Mouse (Mus musculus): ENCODE data around the gene Serpinb6b. TPM values are rescaled to one million over a fixed set of nuclear protein-coding genes. Genes with fewer than 3 reads are reported as not detected.
"Not testable (repeated sequence)": the region's sequence is repeated elsewhere in the genome, so short reads cannot be mapped to it uniquely, and the experiment has no call there.

Gene Serpinb6b
- polyA plus RNA-seq, 1 experiment from 2014 or later: 253 TPM

DNA sequence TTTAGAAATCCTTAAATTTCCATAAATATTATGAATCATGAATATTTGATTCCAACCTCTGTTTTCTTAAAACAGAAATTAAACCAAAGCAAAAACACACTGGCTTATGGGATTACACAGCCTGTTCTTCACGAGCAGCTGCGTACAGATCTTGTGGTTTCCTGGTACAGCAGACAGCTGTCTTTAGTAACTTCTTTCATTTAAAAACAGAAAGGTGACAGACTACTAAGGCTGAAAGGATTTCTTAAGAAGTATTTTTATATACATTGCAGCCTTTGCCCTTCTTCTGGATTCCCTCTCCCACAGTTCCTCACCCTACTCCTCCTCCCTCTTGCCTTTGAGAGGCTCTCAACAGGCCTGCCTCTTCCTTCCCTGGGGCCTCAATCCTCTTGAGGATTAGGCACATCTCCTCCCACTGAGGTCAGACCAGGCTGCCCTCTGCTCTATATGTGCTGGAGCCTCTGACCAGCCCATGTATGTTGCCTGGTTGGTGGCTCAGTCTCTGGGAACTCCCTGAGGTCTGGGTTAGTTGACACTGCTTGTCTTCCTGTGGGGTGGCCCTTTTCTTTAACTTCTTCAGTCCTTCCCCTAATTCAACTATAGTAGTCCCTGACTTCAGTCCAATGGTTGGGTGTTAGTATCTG lies 35.8 kb upstream of the Serpinb6b start:
- peak overlapping the region; percentile 62 for H3K27ac ChIP-seq (ENCODE audit: low read length)
- H3K36me3 ChIP-seq (ENCODE audit: insufficient read depth, low read length): no peaks in the 10 kb centered on the region
- H3K4me2 ChIP-seq (replicated peaks; ENCODE audit: low read depth, low read length): no peak overlapping the region
- no peak for TF ChIP-seq EP300 (IDR thresholded peaks at IDR 0.05)
- TF ChIP-seq CTCF (IDR thresholded peaks at IDR 0.05): no peak
- H3K4me3 ChIP-seq (ENCODE audit: low read depth, low read length): no peak overlapping the region
- ATAC-seq (peak; percentile 56), DNase-seq (ENCODE audit: low spot score) (peak; percentile 75)
- no peak overlapping the region for H3K9ac ChIP-seq (replicated peaks; ENCODE audit: low read depth)
- WGBS: 52% methylated on average over 2 of the region's 2 CpGs
- no peaks in the 10 kb centered on the region for H3K27me3 ChIP-seq (replicated peaks; ENCODE audit: insufficient read depth, low read length)
- H3K4me1 ChIP-seq (ENCODE audit: insufficient read depth, low read depth, low read length): peaks cover 9% of the 10 kb centered on the region; the same call in 1 of the 2 replicates
- no peaks in the 10 kb centered on the region for H3K9me3 ChIP-seq (ENCODE audit: low read length)

DNA sequence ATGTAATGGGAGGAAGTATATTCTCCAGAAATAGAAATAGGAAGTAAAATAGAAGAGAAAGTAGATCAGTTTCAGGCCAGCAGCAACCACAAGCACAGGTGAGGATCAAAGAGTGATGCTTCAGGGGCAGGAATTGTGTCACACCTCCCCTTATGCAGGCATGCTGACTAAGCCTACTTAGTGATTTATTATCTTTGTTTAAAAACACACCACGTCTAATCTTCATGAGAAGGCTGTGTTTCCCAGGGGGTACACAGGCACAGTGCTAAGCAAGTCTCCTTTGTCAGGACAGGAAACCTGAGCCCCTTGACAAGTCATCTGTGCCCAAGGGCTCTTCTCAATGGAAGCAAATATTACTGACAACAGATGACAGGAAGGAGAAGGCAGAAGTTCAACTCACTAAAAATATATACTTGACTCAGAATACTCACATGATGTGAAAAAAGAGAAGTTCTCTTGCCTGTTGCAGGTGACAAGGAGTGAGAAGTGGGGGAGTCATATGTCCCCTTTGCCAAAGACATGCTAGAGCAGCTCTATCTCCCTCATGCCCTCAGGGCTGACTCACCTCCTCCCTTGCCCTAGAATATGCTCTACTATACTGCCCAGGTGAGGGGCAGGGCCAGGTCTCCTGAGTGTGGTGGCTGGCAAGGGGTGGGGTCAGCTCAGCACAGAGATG lies 30.2 kb upstream of the Serpinb6b start:
- Histone ChIP-seq H3K36me3 (ENCODE audit: insufficient read depth, low read length) (no peaks in the 10 kb centered on the region), H3K4me2 (replicated peaks; ENCODE audit: low read depth, low read length) (no peak overlapping the region), H3K27me3 (replicated peaks; ENCODE audit: insufficient read depth, low read length) (no peaks in the 10 kb centered on the region), H3K9me3 (ENCODE audit: low read length) (no peaks in the 10 kb centered on the region), H3K4me3 (ENCODE audit: low read depth, low read length) (no peak overlapping the region), H3K4me1 (ENCODE audit: insufficient read depth, low read depth, low read length) (peaks cover under 1% of the 10 kb centered on the region; the same call in 1 of the 2 replicates), H3K9ac (replicated peaks; ENCODE audit: low read depth) (no peak overlapping the region), H3K27ac (ENCODE audit: low read length) (no peak overlapping the region)
- TF ChIP-seq EP300 (IDR thresholded peaks at IDR 0.05) (no peak), CTCF (IDR thresholded peaks at IDR 0.05) (no peak)
- 12% methylated on average over 1 of the region's 1 CpGs for WGBS
- DNase-seq (ENCODE audit: low spot score): no peak
- no peak for ATAC-seq

DNA sequence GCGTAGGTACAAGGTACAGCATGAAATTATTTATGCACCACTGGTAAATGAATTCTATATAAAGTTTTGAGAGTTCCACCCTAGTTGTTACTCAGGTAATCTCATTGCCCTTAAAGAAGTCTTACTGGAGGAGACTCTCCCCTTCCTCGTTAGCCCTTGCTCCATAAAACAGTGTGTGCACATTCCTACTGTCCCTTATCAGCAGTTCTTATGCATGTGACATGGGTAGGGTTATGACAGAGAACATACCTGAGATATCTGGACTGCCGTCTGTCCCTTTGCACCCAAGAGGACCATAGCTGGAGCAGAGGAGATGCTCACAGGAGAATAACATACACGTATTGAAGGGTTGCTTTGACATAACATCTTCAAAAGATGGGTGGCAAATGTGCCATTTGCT lies 26.7 kb upstream of the Serpinb6b start:
- DNase-seq (ENCODE audit: low spot score) (peak; percentile 26), ATAC-seq (peak; percentile 89)
- H3K4me3 ChIP-seq (ENCODE audit: low read depth, low read length); H3K27ac ChIP-seq (ENCODE audit: low read length); H3K9me3 ChIP-seq (ENCODE audit: low read length); H3K36me3 ChIP-seq (ENCODE audit: insufficient read depth, low read length); H3K4me1 ChIP-seq (ENCODE audit: insufficient read depth, low read depth, low read length); H3K9ac ChIP-seq (replicated peaks; ENCODE audit: low read depth); H3K4me2 ChIP-seq (replicated peaks; ENCODE audit: low read depth, low read length); H3K27me3 ChIP-seq (replicated peaks; ENCODE audit: insufficient read depth, low read length): not testable (repeated sequence)
- TF ChIP-seq EP300 (IDR thresholded peaks at IDR 0.05): peak; percentile 99
- WGBS: 50% methylated on average over 4 of the region's 4 CpGs

DNA sequence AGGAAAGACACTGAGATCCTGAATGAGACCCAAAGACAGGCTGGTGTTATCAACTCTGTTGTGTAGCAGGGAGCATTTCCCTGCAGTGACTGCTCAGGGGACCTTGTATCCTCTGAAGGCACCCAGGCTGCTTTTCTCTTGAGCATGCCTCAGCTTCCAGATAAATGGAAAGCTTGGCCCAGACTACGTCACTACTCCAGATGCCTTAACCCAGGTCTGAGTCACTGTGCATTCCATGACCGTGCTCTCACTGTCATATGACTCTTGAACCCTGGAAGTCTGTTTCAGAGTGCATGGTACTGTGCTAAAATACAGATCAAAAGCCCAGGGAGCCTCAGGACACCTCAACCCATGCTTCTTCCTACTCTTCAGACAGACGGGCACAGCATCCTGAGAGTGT lies 25.8 kb upstream of the Serpinb6b start:
- whole genome bisulfite sequencing: 49% methylated on average over 3 of the region's 3 CpGs
- not testable (repeated sequence) for H3K27me3 ChIP-seq (replicated peaks; ENCODE audit: insufficient read depth, low read length); H3K9ac ChIP-seq (replicated peaks; ENCODE audit: low read depth); H3K9me3 ChIP-seq (ENCODE audit: low read length); H3K4me2 ChIP-seq (replicated peaks; ENCODE audit: low read depth, low read length); H3K36me3 ChIP-seq (ENCODE audit: insufficient read depth, low read length); H3K4me3 ChIP-seq (ENCODE audit: low read depth, low read length); H3K4me1 ChIP-seq (ENCODE audit: insufficient read depth, low read depth, low read length)
- TF ChIP-seq EP300 (IDR thresholded peaks at IDR 0.05): peak; percentile 84
- H3K27ac ChIP-seq (ENCODE audit: low read length): peak overlapping the region; percentile 54; the same call in 1 of the 2 replicates
- ATAC-seq (peak; percentile 86), DNase-seq (ENCODE audit: low spot score) (peak; percentile 55)

DNA sequence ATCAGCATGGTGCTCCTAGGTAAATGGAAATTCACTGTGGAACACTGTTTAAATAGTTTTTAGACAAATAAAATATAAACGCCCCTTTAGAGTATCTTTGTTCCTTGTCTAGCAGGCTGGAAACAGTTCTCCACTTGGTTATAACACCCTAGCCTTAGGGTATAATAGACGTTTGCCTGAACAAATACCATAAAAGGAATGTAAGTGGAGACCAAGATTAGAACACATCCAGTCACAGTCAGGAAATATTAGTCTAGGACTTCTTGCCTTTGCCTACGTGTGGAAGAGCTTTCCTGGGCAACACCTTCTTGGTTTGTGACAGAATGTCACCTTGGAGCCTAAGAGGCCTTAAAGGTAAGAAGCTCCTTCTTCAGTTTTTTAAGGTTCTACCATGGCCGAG lies 8.5 kb upstream of the Serpinb6b start:
- H3K4me3 ChIP-seq (ENCODE audit: low read depth, low read length): no peak overlapping the region
- no peaks in the 10 kb centered on the region for H3K36me3 ChIP-seq (ENCODE audit: insufficient read depth, low read length)
- H3K4me1 ChIP-seq (ENCODE audit: insufficient read depth, low read depth, low read length): no peaks in the 10 kb centered on the region
- no peak overlapping the region for H3K4me2 ChIP-seq (replicated peaks; ENCODE audit: low read depth, low read length)
- 37% methylated on average over 4 of the region's 4 CpGs for WGBS
- DNase-seq (ENCODE audit: low spot score) (peak; percentile 30), ATAC-seq (peak; percentile 75)
- no peaks in the 10 kb centered on the region for H3K27me3 ChIP-seq (replicated peaks; ENCODE audit: insufficient read depth, low read length)
- peak overlapping the region; percentile 58 for H3K27ac ChIP-seq (ENCODE audit: low read length)
- TF ChIP-seq EP300 (IDR thresholded peaks at IDR 0.05) (peak; percentile 76; the same call in 1 of the 2 replicates), CTCF (IDR thresholded peaks at IDR 0.05) (no peak)
- no peaks in the 10 kb centered on the region for H3K9me3 ChIP-seq (ENCODE audit: low read length)
- no peak overlapping the region for H3K9ac ChIP-seq (replicated peaks; ENCODE audit: low read depth)

DNA sequence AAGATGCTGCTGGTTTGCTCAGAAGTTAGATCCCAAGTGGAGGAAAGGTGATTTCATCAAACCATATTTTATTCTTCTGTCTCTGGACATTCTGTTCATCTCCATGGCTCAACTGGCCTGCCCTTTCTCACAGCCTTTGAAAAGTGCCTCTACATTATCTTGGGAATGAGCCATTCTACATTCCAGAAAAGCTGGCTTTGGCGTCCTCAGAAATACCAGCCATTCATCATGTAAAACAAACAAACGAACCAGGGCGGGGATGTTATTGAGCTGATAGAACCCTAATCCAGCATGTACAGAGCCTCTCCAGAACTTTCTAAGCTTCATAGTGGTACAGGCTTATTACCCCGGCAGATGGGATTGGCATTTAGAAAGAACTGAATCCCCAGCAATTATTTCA lies 7.1 kb upstream of the Serpinb6b start:
- H3K27ac ChIP-seq (ENCODE audit: low read length): peak overlapping the region; percentile 68
- no peak overlapping the region for H3K4me3 ChIP-seq (ENCODE audit: low read depth, low read length)
- H3K9ac ChIP-seq (replicated peaks; ENCODE audit: low read depth): no peak overlapping the region
- H3K27me3 ChIP-seq (replicated peaks; ENCODE audit: insufficient read depth, low read length): no peaks in the 10 kb centered on the region
- TF ChIP-seq EP300 (IDR thresholded peaks at IDR 0.05) (peak; percentile 100), CTCF (IDR thresholded peaks at IDR 0.05) (no peak)
- no peaks in the 10 kb centered on the region for H3K4me1 ChIP-seq (ENCODE audit: insufficient read depth, low read depth, low read length)
- ATAC-seq: peak; percentile 80
- DNase-seq (ENCODE audit: low spot score): peak; percentile 72
- 28% methylated on average over 4 of the region's 4 CpGs for WGBS
- H3K4me2 ChIP-seq (replicated peaks; ENCODE audit: low read depth, low read length): no peak overlapping the region
- no peaks in the 10 kb centered on the region for H3K36me3 ChIP-seq (ENCODE audit: insufficient read depth, low read length)
- no peaks in the 10 kb centered on the region for H3K9me3 ChIP-seq (ENCODE audit: low read length)

DNA sequence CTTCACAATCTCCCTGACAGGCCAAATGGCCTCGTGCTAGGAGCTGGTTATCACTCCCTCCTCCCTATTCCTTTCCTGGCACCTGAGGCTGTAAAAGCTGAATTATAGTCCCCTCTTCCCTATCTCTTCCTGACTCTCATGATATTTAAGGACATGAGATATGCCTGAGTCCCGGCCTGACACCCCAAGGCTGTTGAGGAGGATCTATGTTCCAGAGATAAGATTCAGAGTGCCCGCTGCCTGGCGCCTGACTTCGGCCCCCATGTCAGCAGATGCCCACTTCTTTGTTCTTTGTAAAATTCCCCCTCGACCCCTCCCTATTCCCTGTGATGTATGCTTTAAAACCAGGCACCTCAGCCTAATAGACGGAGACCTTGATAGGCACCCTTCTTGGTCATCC lies 6.5 kb upstream of the Serpinb6b start:
- not testable (repeated sequence) for H3K4me3 ChIP-seq (ENCODE audit: low read depth, low read length); H3K36me3 ChIP-seq (ENCODE audit: insufficient read depth, low read length); H3K9me3 ChIP-seq (ENCODE audit: low read length); ATAC-seq; H3K9ac ChIP-seq (replicated peaks; ENCODE audit: low read depth); H3K27me3 ChIP-seq (replicated peaks; ENCODE audit: insufficient read depth, low read length); DNase-seq (ENCODE audit: low spot score); H3K4me1 ChIP-seq (ENCODE audit: insufficient read depth, low read depth, low read length); H3K4me2 ChIP-seq (replicated peaks; ENCODE audit: low read depth, low read length)
- WGBS: 77% methylated on average over 7 of the region's 7 CpGs
- peak overlapping the region; percentile 27; the same call in 1 of the 2 replicates for H3K27ac ChIP-seq (ENCODE audit: low read length)

Data from lung, postnatal 0 days (tissue).